Mouse (Mus musculus): ENCODE measurements around the gene Slc44a2.

Gene Slc44a2

DNA sequence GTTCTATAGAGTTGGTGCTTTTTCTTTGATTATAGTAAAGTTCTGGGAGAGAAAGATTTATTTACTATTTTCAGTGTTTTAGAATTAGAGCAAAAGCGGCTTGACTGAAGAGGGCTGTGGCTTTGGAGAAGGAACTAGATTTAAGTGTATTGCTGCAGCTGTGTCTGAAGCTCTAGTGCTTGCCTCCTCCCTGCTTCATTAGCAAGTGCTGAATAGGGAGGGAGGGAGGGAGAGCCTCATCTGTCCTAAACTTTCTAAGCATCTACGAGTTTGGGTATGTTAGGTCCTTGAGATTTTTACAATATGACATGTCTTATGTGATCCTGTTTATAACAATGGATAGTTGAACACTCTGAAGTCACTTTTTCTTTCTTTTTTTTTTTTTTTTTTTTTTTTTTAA lies 50.4 kb downstream of the Slc44a2 start:
- DNase-seq (ENCODE audit: extremely low spot score, low read depth, low spot score) = no peak

DNA sequence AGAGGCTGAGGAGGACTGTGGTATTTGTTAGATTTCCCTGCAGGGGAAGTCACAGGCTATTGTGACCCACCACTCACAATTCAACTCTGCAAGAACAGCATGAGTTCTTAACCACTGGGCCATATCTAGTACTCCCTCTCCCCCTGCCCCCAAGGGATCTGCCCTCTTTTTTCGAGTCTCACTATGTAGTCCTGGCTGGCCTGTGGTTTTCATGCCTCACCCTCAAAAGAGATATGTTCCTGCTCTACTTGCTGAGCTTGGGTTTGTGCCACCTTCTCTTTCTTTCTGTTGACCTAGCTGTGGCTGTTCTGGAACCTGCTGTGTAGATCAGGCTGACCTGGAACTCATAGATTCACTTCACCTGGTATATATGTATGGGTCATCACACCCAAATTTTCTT lies 52.0 kb downstream of the Slc44a2 start:
- DNase-seq (ENCODE audit: extremely low spot score, low read depth, low spot score) = no peak

GRCm38 (mm10) chr9:21379195-21379594 lies 58.7 kb downstream of the Slc44a2 start:
- DNase-seq (ENCODE audit: extremely low spot score, low read depth, low spot score) = no peak

- no peak for DNase-seq (ENCODE audit: extremely low spot score, low read depth, low spot score)
Measured at GRCm38 (mm10) chr9:21380868-21381267, 60.4 kb downstream of the Slc44a2 start.

DNA sequence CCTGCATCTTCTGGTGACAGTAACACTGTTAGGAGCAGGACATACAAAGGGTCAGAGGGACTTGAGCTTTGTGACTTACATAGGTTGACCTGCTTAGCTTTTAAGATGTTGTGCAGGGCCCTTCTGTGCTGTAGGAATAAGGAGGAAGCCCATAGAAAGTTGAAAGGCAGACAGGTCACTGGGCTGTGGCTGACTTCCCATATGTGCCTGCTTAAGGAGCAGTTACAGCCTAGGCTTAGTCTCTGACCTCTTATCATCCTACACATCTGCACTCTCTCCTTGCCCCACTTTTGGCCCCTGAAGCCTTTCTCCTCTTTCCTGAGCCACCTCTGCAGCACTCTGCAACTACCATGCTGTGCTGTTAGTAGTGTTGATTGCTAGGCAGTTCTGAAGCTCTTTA lies 63.5 kb downstream of the Slc44a2 start:
- DNase-seq (ENCODE audit: extremely low spot score, low read depth, low spot score) = no peak

DNA sequence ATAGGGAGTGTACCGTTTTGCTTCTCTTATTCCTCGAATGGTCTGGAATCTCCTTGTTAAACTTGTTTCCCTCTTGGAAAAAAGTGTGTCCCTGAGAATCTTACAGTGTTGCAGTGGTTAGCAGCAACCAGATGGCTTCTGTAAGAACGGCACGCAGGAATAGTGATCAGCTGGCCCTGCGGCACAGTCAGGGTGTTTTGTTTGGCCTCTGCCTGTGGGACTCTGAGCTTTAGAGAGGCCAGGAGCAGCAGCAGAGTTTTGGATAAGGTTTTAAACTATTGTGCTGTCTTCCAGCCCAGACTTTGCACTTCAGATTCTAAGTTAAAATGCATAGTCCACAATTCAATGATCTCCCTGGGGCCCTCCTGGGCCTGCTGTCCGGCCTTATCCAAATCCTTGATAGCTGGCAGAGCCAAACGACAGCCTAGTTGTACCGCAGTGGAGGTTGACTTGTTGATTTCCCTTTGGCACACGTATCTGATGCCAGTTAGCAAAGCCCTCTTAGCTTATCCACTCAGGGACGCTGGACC lies 72.2 kb downstream of the Slc44a2 start:
- no peak for DNase-seq (ENCODE audit: extremely low spot score, low read depth, low spot score)

GRCm38 (mm10) chr9:21395692-21396091 lies 75.2 kb downstream of the Slc44a2 start:
- no peak for DNase-seq (ENCODE audit: extremely low spot score, low read depth, low spot score)

DNA sequence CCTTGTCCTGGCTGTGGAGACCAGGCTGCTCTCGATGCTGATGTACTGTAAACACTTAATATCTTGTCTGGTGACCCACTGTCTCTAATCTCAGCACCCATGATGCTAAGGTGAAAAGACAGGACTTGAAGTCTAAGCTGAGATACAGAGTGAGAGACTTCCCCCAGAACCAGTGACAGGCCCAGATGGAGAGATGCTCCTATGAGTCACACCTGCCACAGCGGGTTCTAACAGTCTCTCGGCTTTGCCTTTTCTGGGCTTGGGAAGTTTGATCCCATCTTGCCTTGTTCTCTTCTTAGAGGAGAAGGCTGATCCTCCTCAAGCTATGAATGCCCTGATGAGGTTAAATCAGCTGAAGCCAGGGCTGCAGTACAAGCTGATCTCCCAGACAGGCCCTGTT lies 76.7 kb downstream of the Slc44a2 start:
- DNase-seq (ENCODE audit: extremely low spot score, low read depth, low spot score) = no peak

DNA sequence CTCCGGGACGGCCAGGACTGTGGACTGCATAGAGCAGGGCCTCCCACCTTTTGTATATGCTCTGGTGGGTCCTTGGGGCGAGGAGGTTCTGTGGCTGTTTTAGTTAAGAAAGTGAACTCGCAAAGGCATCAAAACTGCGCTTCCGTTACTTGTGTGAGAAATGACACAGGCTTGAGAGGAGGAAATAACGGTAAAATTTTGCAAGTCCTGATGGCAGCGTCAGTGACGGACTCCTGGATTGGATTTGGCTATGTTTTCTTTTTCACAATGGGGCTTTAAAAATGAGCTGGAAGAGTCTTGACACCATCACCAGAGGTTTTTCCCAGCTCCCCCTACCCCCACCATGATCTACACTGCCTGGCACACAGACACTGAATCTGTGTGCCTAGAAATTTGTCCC lies 80.5 kb downstream of the Slc44a2 start:
- DNase-seq (ENCODE audit: extremely low spot score, low read depth, low spot score) = no peak

DNA sequence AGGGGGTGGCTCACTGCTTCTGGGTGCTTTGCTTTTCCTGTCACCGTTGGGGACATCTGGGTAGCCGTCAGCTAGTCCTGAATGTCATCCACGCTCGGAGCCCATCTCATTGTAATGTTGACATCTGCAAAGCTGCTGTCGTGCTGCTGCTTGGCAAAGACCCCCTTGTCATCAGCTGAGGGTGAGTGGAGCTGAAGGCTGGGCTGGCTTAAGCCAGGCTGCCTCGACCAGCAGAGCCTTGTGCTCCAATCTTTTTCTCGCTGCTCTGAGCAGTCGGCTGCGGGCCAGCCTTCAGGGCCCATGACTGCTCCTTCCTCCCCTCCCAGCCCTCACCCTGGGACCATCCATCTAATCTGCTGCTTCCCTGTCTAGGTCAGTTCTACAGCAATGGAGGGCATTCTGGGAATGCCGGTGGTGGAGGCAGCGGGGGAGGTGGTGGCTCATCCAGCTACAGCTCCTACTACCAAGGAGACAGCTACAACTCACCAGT lies 82.3 kb downstream of the Slc44a2 start:
- DNase-seq (ENCODE audit: extremely low spot score, low read depth, low spot score) = no peak

DNA sequence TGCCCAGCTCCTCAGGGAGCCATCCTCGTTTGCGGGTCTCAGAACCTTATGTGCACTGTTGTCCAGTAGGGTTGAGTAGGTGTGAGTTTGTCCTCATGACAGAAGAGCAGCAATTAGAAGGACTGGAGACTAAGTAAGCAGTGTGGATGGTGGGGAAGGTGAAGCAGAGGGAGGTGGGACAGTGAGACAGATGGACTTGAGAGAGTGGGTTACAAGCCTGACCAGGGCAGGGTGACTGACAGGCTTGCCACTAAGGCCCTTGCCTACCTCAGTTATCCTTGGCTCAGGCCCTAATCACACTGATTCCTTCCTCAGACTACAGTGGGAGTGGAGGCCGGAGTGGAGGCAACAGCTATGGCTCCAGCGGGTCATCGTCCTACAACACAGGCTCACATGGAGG lies 83.2 kb downstream of the Slc44a2 start:
- no peak for DNase-seq (ENCODE audit: extremely low spot score, low read depth, low spot score)
